14 mouse cellular contexts compared by ENCODE assay signal in the genomic region with DNA sequence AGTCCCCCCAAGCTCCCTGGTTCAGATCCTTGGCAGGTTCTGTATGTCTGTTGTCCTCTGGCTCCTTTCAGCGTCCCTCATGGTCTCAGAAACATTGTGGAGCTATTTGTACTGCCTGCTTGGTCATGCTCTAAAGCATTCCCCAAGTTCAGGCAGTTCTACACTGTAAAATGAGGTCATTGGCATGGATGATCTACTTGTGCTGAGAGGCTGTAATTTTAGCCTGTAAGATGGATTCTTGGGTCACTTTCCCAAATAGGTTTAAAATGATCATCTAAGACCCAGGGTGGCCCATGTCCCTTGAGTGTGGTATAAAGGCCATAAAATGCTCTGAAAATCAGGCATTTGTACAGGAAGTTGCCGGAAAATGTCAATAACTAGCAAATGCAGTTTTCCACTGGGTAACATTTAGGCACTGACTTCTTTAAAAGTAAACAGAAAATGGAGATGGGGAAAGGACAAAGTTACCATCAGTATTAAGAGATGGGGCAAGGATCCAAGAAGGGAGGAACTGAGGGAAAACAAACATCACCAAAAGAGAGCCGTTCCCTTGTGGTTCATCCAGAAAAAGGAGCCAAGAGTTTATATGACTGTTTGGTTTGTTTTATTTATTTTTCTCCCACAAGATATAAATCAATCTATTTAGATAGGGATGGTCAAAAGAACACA.
A peak's percentile ranks its signal among the peaks of the same experiment; 100 is the strongest.
DNase-seq lines count a peak whose midpoint lies in the region; ATAC-seq and TF ChIP-seq lines count a peak whose summit lies in the region.
"Had no signal": no experiment of that assay in that cellular context is flagged by ENCODE, and none has a peak within 500 bp of the region (broad histone marks: within the 10 kb centered on the region; RNA-seq: fewer than 3 reads in every experiment).

No protein-coding gene starts in this region.

- no peak for TF ChIP-seq EP300 in lung, postnatal 0 days (IDR thresholded peaks at IDR 0.05)

- H3K27ac ChIP-seq in embryonic facial prominence, embryonic 14.5 days (replicated peaks; ENCODE audit: low read depth, low read length): no peak overlapping the region
- no peak overlapping the region for H3K27ac ChIP-seq in embryonic facial prominence, embryonic 10.5 days (replicated peaks)
- H3K27ac ChIP-seq in intestine, embryonic 16.5 days (ENCODE audit: low read length): no peak overlapping the region
- H3K27ac ChIP-seq in intestine, postnatal 0 days (ENCODE audit: low read depth, low read length): no peak overlapping the region
- no peak overlapping the region for H3K27ac ChIP-seq in lung, postnatal 0 days (ENCODE audit: low read length)
- no peak overlapping the region for H3K27ac ChIP-seq in intestine, embryonic 15.5 days
- H3K27ac ChIP-seq: embryonic facial prominence, embryonic 13.5 days had no signal

- no peak overlapping the region for H3K4me3 ChIP-seq in embryonic facial prominence, embryonic 14.5 days (ENCODE audit: low read depth, low read length)
- H3K4me3 ChIP-seq in embryonic facial prominence, embryonic 10.5 days: no peak overlapping the region
- H3K4me3 ChIP-seq in intestine, embryonic 16.5 days (ENCODE audit: low read length): no peak overlapping the region
- no peak overlapping the region for H3K4me3 ChIP-seq in intestine, postnatal 0 days (ENCODE audit: low read depth, low read length)
- H3K4me3 ChIP-seq in lung, postnatal 0 days (ENCODE audit: low read depth, low read length): no peak overlapping the region
- H3K4me3 ChIP-seq in intestine, embryonic 15.5 days (replicated peaks): no peak overlapping the region
- H3K4me3 ChIP-seq: embryonic facial prominence, embryonic 13.5 days had no signal

- no peaks in the 10 kb centered on the region for H3K36me3 ChIP-seq in embryonic facial prominence, embryonic 14.5 days (ENCODE audit: control insufficient read depth, insufficient read depth, low read length)
- no peaks in the 10 kb centered on the region for H3K36me3 ChIP-seq in embryonic facial prominence, embryonic 10.5 days (replicated peaks)
- no peaks in the 10 kb centered on the region for H3K36me3 ChIP-seq in intestine, embryonic 16.5 days (ENCODE audit: control insufficient read depth, insufficient read depth, low read length)
- H3K36me3 ChIP-seq in intestine, postnatal 0 days (ENCODE audit: control insufficient read depth, insufficient read depth): no peaks in the 10 kb centered on the region
- no peaks in the 10 kb centered on the region for H3K36me3 ChIP-seq in lung, postnatal 0 days (ENCODE audit: insufficient read depth, low read length)
- no peaks in the 10 kb centered on the region for H3K36me3 ChIP-seq in intestine, embryonic 15.5 days
- H3K36me3 ChIP-seq: embryonic facial prominence, embryonic 13.5 days; G1E had no signal

- peak; percentile 50 for ATAC-seq in embryonic facial prominence, embryonic 14.5 days (ENCODE audit: low read depth)
- peak; percentile 62; the same call in 1 of the 2 replicates for ATAC-seq in intestine, embryonic 16.5 days
- no peak for ATAC-seq in intestine, postnatal 0 days
- no peak for ATAC-seq in lung, postnatal 0 days
- no peak for ATAC-seq in intestine, embryonic 15.5 days

- TF ChIP-seq CTCF in intestine, postnatal 0 days (IDR thresholded peaks at IDR 0.05; ENCODE audit: low read depth): no peak
- no peak for TF ChIP-seq CTCF in lung, postnatal 0 days (IDR thresholded peaks at IDR 0.05)

- no peaks in the 10 kb centered on the region for H3K27me3 ChIP-seq in embryonic facial prominence, embryonic 14.5 days (replicated peaks; ENCODE audit: control insufficient read depth, insufficient read depth, low read length)
- H3K27me3 ChIP-seq in embryonic facial prominence, embryonic 10.5 days (replicated peaks; ENCODE audit: low read depth, poor library complexity, severe bottlenecking): no peaks in the 10 kb centered on the region
- H3K27me3 ChIP-seq in intestine, embryonic 16.5 days (replicated peaks; ENCODE audit: control insufficient read depth, insufficient read depth, low read length): no peaks in the 10 kb centered on the region
- H3K27me3 ChIP-seq in intestine, postnatal 0 days (replicated peaks; ENCODE audit: control insufficient read depth, insufficient read depth, low read length): no peaks in the 10 kb centered on the region
- H3K27me3 ChIP-seq in lung, postnatal 0 days (replicated peaks; ENCODE audit: insufficient read depth, low read length): no peaks in the 10 kb centered on the region
- no peaks in the 10 kb centered on the region for H3K27me3 ChIP-seq in intestine, embryonic 15.5 days (replicated peaks)
- H3K27me3 ChIP-seq: embryonic facial prominence, embryonic 13.5 days had no signal

- DNase-seq in embryonic facial prominence, embryonic 14.5 days (ENCODE audit: low spot score): peak; percentile 75
- no peak for DNase-seq in embryonic facial prominence, embryonic 10.5 days (ENCODE audit: low spot score)
- peak; percentile 1 to 34 for DNase-seq in kidney, adult 8-10 months
- DNase-seq in lung, postnatal 0 days (ENCODE audit: low spot score): peak; percentile 49
- DNase-seq in spleen, postnatal 4 days (ENCODE audit: low spot score in 2 of 2): no peak
- DNase-seq: cerebellum, adult 18-20 months; left cerebral cortex, postnatal 4 days; thymus, postnatal 14 days had no signal

- H3K9me3 ChIP-seq in embryonic facial prominence, embryonic 14.5 days (ENCODE audit: control insufficient read depth, low read length): no peaks in the 10 kb centered on the region
- H3K9me3 ChIP-seq in embryonic facial prominence, embryonic 10.5 days: no peaks in the 10 kb centered on the region
- H3K9me3 ChIP-seq in intestine, embryonic 16.5 days (ENCODE audit: control insufficient read depth, low read length): no peaks in the 10 kb centered on the region
- H3K9me3 ChIP-seq in intestine, postnatal 0 days (ENCODE audit: control insufficient read depth): no peaks in the 10 kb centered on the region
- H3K9me3 ChIP-seq in lung, postnatal 0 days (ENCODE audit: low read length): no peaks in the 10 kb centered on the region
- no peaks in the 10 kb centered on the region for H3K9me3 ChIP-seq in intestine, embryonic 15.5 days
- H3K9me3 ChIP-seq: embryonic facial prominence, embryonic 13.5 days had no signal

- H3K9ac ChIP-seq in embryonic facial prominence, embryonic 14.5 days (ENCODE audit: low read depth, low read length): no peak overlapping the region
- H3K9ac ChIP-seq in intestine, embryonic 16.5 days (ENCODE audit: low read depth, low read length): no peak overlapping the region
- H3K9ac ChIP-seq in intestine, postnatal 0 days (ENCODE audit: low read depth, low read length): no peak overlapping the region
- no peak overlapping the region for H3K9ac ChIP-seq in lung, postnatal 0 days (replicated peaks; ENCODE audit: low read depth)
- H3K9ac ChIP-seq in intestine, embryonic 15.5 days: no peak overlapping the region
- H3K9ac ChIP-seq: embryonic facial prominence, embryonic 13.5 days had no signal

- no peak overlapping the region for H3K4me2 ChIP-seq in embryonic facial prominence, embryonic 14.5 days (ENCODE audit: low read depth, low read length)
- no peak overlapping the region for H3K4me2 ChIP-seq in intestine, embryonic 16.5 days (ENCODE audit: low read depth, low read length)
- no peak overlapping the region for H3K4me2 ChIP-seq in intestine, postnatal 0 days (replicated peaks; ENCODE audit: low read depth)
- H3K4me2 ChIP-seq in lung, postnatal 0 days (replicated peaks; ENCODE audit: low read depth, low read length): no peak overlapping the region
- no peak overlapping the region for H3K4me2 ChIP-seq in intestine, embryonic 15.5 days (replicated peaks)
- H3K4me2 ChIP-seq: embryonic facial prominence, embryonic 13.5 days; midbrain, embryonic 11.5 days had no signal

- WGBS in embryonic facial prominence, embryonic 14.5 days: 57% methylated on average over 3 of the region's 3 CpGs
- WGBS in embryonic facial prominence, embryonic 10.5 days: 83% methylated on average over 3 of the region's 3 CpGs
- 49% methylated on average over 3 of the region's 3 CpGs for WGBS in intestine, embryonic 16.5 days
- WGBS in intestine, postnatal 0 days: 44% methylated on average over 3 of the region's 3 CpGs
- 45% methylated on average over 3 of the region's 3 CpGs for WGBS in lung, postnatal 0 days
- WGBS in intestine, embryonic 15.5 days: 48% methylated on average over 3 of the region's 3 CpGs

- peaks cover 3% of the 10 kb centered on the region; the same call in 1 of the 2 replicates for H3K4me1 ChIP-seq in embryonic facial prominence, embryonic 14.5 days (ENCODE audit: control insufficient read depth, insufficient read depth, low read length)
- H3K4me1 ChIP-seq in embryonic facial prominence, embryonic 10.5 days: no peaks in the 10 kb centered on the region
- H3K4me1 ChIP-seq in intestine, embryonic 16.5 days (ENCODE audit: control insufficient read depth, insufficient read depth, low read length): peaks cover 2% of the 10 kb centered on the region; the same call in 1 of the 2 replicates
- no peaks in the 10 kb centered on the region for H3K4me1 ChIP-seq in intestine, postnatal 0 days (replicated peaks; ENCODE audit: control insufficient read depth, insufficient read depth, low read length)
- H3K4me1 ChIP-seq in lung, postnatal 0 days (ENCODE audit: insufficient read depth, low read depth, low read length): no peaks in the 10 kb centered on the region
- H3K4me1 ChIP-seq in intestine, embryonic 15.5 days (replicated peaks): no peaks in the 10 kb centered on the region

Comparison
In these comparisons a context has a peak if more than half of its experiments do, and no peak if none do; other contexts are left out.
1. ATAC-seq: peak in embryonic facial prominence, embryonic 14.5 days (single experiment) and intestine, embryonic 16.5 days (single experiment); none in intestine, postnatal 0 days (single experiment), lung, postnatal 0 days (single experiment) and intestine, embryonic 15.5 days (single experiment).
2. DNase-seq: peak in embryonic facial prominence, embryonic 14.5 days (single experiment), kidney, adult 8-10 months (2 of 2) and lung, postnatal 0 days (single experiment); none in embryonic facial prominence, embryonic 10.5 days (single experiment) and spleen, postnatal 4 days (0 of 2).